Mouse (Mus musculus) neural tube, embryonic 12.5 days (tissue): ENCODE data around the gene Gpat3. TPM values are rescaled to one million over a fixed set of nuclear protein-coding genes. Genes with fewer than 3 reads are reported as not detected.

Experiments
- ATAC-seq: fragments of 200-750 bp; cut with Nextera tagmentation; 2 replicates; pipeline ENCODE4 v1.8.0; 2017; ENCODE audit warnings: low read depth, mild to moderate bottlenecking, moderate TSS enrichment, moderate library complexity; ENCODE audit not compliant: low FRiP score
- H3K27ac ChIP-seq: fragments of 300-500 bp; sonication (generic); 2 replicates; pipeline ENCODE4 v1.5.1; 2016
- H3K27me3 ChIP-seq: fragments of 300-500 bp; sonication (generic); replicated peaks from 2 replicates; pipeline ENCODE4 v1.6.1; 2016; ENCODE audit warnings: mild to moderate bottlenecking
- H3K36me3 ChIP-seq: fragments of 300-500 bp; sonication (generic); 2 replicates; pipeline ENCODE4 v1.6.1; 2016; ENCODE audit warnings: mild to moderate bottlenecking
- H3K4me1 ChIP-seq: fragments of 300-500 bp; sonication (generic); 2 replicates; pipeline ENCODE4 v1.6.1; 2016
- H3K4me2 ChIP-seq: fragments of 300-500 bp; sonication (generic); replicated peaks from 2 replicates; pipeline ENCODE4 v1.6.1; 2016; ENCODE audit warnings: mild to moderate bottlenecking
- H3K4me3 ChIP-seq: fragments of 300-500 bp; sonication (generic); 2 replicates; pipeline ENCODE4 v1.5.1; 2016
- H3K9ac ChIP-seq: fragments of 300-500 bp; sonication (generic); 2 replicates; pipeline ENCODE4 v1.6.1; 2016; ENCODE audit warnings: mild to moderate bottlenecking
- H3K9me3 ChIP-seq: fragments of 300-500 bp; sonication (generic); 2 replicates; pipeline ENCODE4 v1.6.1; 2016; ENCODE audit warnings: mild to moderate bottlenecking
- WGBS: fragments of 180-500 bp; shearing (Covaris S2); methylation state at CpG from one replicate; pipeline ENCODE4 v1.1.7; 2016; 5-methylcytosine and 5-hydroxymethylcytosine counted together
- polyA plus RNA-seq: library from polyadenylated mRNA; unstranded; fragments of >200 nt; fragmentation: Nextera tagmentation; extraction: Ambion mirVana; gene quantifications from 2 replicates; pipeline ENCODE4 v1.2.1, GENCODE M21; 2016

Gpat3 gene
- polyA plus RNA-seq, 1 experiment from 2014 or later = 2.2 TPM

DNA sequence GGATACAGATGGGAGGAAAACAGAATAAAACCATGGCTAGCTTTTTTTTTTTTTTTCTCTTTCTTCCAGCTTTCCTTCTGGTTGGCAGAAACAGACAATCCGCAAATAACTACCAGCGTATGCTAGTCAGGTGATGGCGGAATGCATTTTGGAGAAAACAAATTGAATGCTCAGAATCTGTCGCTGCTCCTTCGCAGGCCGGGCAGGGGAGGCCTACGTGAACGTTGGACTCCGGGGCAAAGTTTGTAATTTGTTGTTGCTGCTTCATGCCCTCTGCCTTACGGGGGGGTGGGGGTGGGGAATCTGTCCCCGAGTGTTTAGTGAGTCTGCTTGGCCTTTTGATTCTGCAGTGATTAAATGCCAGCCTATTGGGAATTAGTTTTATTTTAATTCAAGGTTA is 98.2 kb downstream of the Gpat3 start:
- Histone ChIP-seq H3K4me2 (no peak overlapping the region), H3K9ac (no peak overlapping the region), H3K4me3 (no peak overlapping the region), H3K27ac (no peak overlapping the region), H3K9me3 (no peaks in the 10 kb centered on the region), H3K27me3 (no peaks in the 10 kb centered on the region), H3K4me1 (no peaks in the 10 kb centered on the region), H3K36me3 (no peaks in the 10 kb centered on the region)
- 40% methylated on average over 11 of the region's 11 CpGs for WGBS
- no peak for ATAC-seq

DNA sequence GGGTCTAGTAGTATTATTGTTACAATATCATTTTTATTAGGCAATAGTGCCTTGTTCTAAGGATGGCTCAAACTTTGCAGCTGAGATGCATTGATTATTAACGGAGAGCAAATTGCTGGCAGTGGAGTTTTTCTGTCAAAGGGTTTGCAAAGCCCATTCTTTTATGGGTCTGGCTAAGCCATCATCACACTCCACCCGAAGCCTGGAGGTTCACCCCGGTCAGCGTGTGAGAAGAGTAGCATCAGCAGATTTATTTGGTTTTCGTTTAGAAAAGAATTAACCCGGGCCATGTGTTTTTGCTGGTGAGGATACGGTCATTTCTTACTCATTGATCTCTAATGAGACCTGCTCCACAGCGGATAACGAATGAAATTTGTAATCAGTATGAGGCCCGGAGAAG is 99.8 kb downstream of the Gpat3 start:
- WGBS = 71% methylated on average over 10 of the region's 10 CpGs
- H3K9ac ChIP-seq = no peak overlapping the region
- ATAC-seq = no peak

More for the DNA sequence above, 99.8 kb downstream of the Gpat3 start:
- Histone ChIP-seq H3K4me1 (no peaks in the 10 kb centered on the region), H3K36me3 (no peaks in the 10 kb centered on the region), H3K4me3 (no peak overlapping the region), H3K4me2 (no peak overlapping the region), H3K9me3 (no peaks in the 10 kb centered on the region), H3K27me3 (no peaks in the 10 kb centered on the region), H3K27ac (no peak overlapping the region)

Other genes with a start within 250 kb of the Gpat3 start
- gene Coq2, start 170.6 kb upstream of the Gpat3 start, polyA plus RNA-seq = 47.5 and 52.5 TPM in 2 replicates
- gene Hpse, start 126.0 kb upstream of the Gpat3 start, polyA plus RNA-seq = 0.95 and 1.7 TPM in 2 replicates
- 21.2 and 21.6 TPM in 2 replicates for gene Helq, start 47.1 kb upstream of the Gpat3 start, polyA plus RNA-seq
- gene Mrps18c, start 47.1 kb upstream of the Gpat3 start, polyA plus RNA-seq = 168 and 174 TPM in 2 replicates
- 20.5 and 21.5 TPM in 2 replicates for gene Abraxas1, start 24.7 kb upstream of the Gpat3 start, polyA plus RNA-seq